Mouse (Mus musculus) adrenal gland, postnatal 4 days (tissue): ENCODE measurements around the gene Use1. TPM values are rescaled to one million over a fixed set of nuclear protein-coding genes. Genes with fewer than 3 reads are reported as not detected.

ENCODE experiments used
- DNase-seq, 2 experiments: peaks; one replicate each; pipeline ENCODE4 v3.0.0; 2021 to 2022; ENCODE audit warnings: low spot score in 2 of 2, mixed read lengths in 2 of 2
- total RNA-seq, 2 experiments: library from RNA; stranded (reverse); gene quantifications; 2 replicates each; pipeline ENCODE4 v1.2.3; 2021

Gene Use1
- total RNA-seq, 2 experiments from 2014 or later: 210 to 221 TPM

GRCm38 (mm10) chr8:71401454-71401853, 34.8 kb downstream of the Use1 start:
- no peak for DNase-seq

- DNase-seq: no peak
These were observed 35.9 kb downstream of the Use1 start for GRCm38 (mm10) chr8:71402446-71402964.

- no peak for DNase-seq
These were observed 36.6 kb downstream of the Use1 start for GRCm38 (mm10) chr8:71403107-71403885.

- no peak for DNase-seq
These were observed 37.4 kb downstream of the Use1 start for GRCm38 (mm10) chr8:71404011-71404410.

- DNase-seq: no peak
These were observed 38.3 kb downstream of the Use1 start for GRCm38 (mm10) chr8:71404951-71405351.

- DNase-seq: peak; percentile 98 to 99
These were observed 38.9 kb downstream of the Use1 start, which contains the start of gene Ankle1 for GRCm38 (mm10) chr8:71405401-71406098. Gene Ankle1, plus strand, starts transcription at chr8:71406010.

GRCm38 (mm10) chr8:71406099-71407015, 39.7 kb downstream of the Use1 start:
- peak in 1 of 2 experiments; percentile 60 for DNase-seq

GRCm38 (mm10) chr8:71407441-71407840, 40.8 kb downstream of the Use1 start:
- DNase-seq: no peak

GRCm38 (mm10) chr8:71408231-71408630, 41.6 kb downstream of the Use1 start:
- no peak for DNase-seq

GRCm38 (mm10) chr8:71411535-71412273, 45.1 kb downstream of the Use1 start:
- DNase-seq: no peak

Other genes starting within 250 kb of the Use1 start
- gene Myo9b, start 94.1 kb upstream of the Use1 start, total RNA-seq: 10 to 100 TPM; 43.8 to 47.6 TPM
- gene Haus8, start 93.9 kb upstream of the Use1 start, total RNA-seq: 10 to 100 TPM; 22.2 to 26.2 TPM
- 10 to 100 TPM; 12.0 to 13.6 TPM for gene Ocel1, start 4.5 kb downstream of the Use1 start, total RNA-seq
- gene Nr2f6, start 15.1 kb downstream of the Use1 start, total RNA-seq: 10 to 100 TPM; 67.6 to 70.6 TPM
- gene Ushbp1, start 29.0 kb downstream of the Use1 start, total RNA-seq: 10 to 100 TPM; 21.6 to 21.8 TPM
- gene Babam1, start 30.0 kb downstream of the Use1 start, total RNA-seq: 100 to 1,000 TPM; 108 to 109 TPM
- gene Ankle1, start 39.2 kb downstream of the Use1 start, total RNA-seq: 10 to 100 TPM; 13.5 to 14.6 TPM
- 10 to 100 TPM; 58.9 to 65.9 TPM for gene Abhd8, start 96.8 kb downstream of the Use1 start, total RNA-seq
- gene Mrpl34, start 98.1 kb downstream of the Use1 start, total RNA-seq: 10 to 100 TPM; 87.7 to 89.8 TPM
- 10 to 100 TPM; 61.2 to 61.4 TPM for gene Dda1, start 102.4 kb downstream of the Use1 start, total RNA-seq
- gene Ano8, start 119.1 kb downstream of the Use1 start, total RNA-seq: 10 to 100 TPM; 25.9 to 26.3 TPM
- 10 to 100 TPM; 30.6 to 32.0 TPM for gene Gtpbp3, start 121.3 kb downstream of the Use1 start, total RNA-seq
- gene Plvap, start 144.9 kb downstream of the Use1 start, total RNA-seq: 100 to 1,000 TPM; 179 to 185 TPM
- under 1 TPM in 1 of 2 experiments, not detected in 1; 0.25 TPM for gene Ccdc194, start 158.9 kb downstream of the Use1 start, total RNA-seq
- 10 to 100 TPM; 39.6 to 46.0 TPM for gene Bst2, start 170.6 kb downstream of the Use1 start, total RNA-seq
- 10 to 100 TPM; 74.5 to 76.0 TPM for gene Mvb12a, start 176.1 kb downstream of the Use1 start, total RNA-seq
- gene Tmem221, start 192.0 kb downstream of the Use1 start, total RNA-seq: 1 to 10 TPM; 4.4 to 4.5 TPM
- under 1 TPM; 0.25 to 0.65 TPM for gene Nxnl1, start 199.8 kb downstream of the Use1 start, total RNA-seq
- 100 to 1,000 TPM; 110 to 111 TPM for gene Slc27a1, start 202.0 kb downstream of the Use1 start, total RNA-seq
- gene Pgls, start 225.3 kb downstream of the Use1 start, total RNA-seq: 100 to 1,000 TPM; 136 to 144 TPM
- gene Fam129c, start 230.8 kb downstream of the Use1 start, total RNA-seq: 1 to 10 TPM; 3.4 to 4.3 TPM
- 10 to 100 TPM; 74.6 to 78.2 TPM for gene Colgalt1, start 244.2 kb downstream of the Use1 start, total RNA-seq